Mouse (Mus musculus) embryo, embryonic 11 days (tissue): ENCODE results near the gene Cnn2.
"Not testable (repeated sequence)": the region's sequence is repeated elsewhere in the genome, so short reads cannot be mapped to it uniquely, and the experiment has no call there.

Source experiments
- DNase-seq: peaks from one replicate; pipeline ENCODE4 v3.0.0-alpha.2; 2015

Gene Cnn2

DNA sequence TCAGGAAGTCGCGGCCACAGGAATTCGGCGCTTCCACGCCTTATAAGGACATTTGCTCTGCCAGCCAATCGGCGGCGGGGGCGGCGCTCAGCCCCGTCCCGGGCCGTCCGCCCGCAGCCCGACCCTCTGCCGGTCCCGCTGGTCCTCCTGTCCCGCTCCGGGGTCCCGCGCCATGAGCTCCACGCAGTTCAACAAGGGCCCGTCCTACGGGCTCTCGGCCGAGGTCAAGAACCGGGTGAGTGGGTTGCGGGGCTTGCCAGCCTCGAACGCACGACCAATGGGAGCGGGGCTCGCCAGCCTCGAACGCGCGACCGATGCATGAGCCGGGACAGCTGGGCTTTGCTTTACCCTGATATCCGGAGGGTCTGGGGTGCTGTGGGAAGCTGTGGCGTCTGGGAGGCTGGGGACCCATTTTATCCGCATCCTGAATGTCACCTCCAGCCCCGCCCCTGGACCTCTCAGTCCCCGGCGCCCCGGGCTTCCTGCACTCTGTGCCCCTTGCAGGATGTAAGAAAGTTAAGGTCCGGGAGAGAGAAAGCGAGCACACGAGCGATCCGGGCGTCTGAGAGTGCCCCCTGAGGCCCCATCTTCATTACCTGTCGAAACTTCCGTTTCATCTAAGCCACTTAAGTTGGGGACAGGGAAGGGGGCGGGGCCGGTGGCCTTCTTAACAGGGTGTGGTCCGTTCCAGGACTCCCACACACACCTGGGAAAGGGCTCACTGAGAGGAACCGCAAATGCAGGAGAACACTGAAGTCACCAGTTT lies at the start of gene Cnn2:
Cnn2 (plus strand) TSS at position 79 of the 766 bp plus-strand sequence.
- DNase-seq: peak; percentile 85

DNA sequence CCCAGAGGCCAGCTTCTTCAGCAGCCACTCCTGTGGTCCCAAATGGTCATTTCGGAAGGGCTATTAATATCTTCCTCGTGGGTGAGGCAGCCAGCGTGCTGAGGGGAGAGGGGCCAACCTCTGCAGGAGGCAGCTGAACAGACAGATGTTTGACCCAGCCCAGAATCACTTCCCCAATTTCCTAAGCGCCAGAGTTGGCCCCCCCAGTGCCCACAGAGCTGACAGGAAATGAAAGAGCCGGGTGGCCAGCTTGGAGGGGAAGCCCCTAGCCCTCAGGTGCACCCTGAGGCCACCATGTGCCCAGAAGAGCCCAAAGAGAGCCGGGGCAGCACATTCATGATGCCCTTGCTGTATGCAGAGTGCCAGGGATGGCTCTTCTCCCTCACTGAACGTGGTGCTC lies 47.6 kb upstream of the Cnn2 start:
- no peak for DNase-seq

GRCm38 (mm10) chr10:79942988-79943387 lies 45.4 kb upstream of the Cnn2 start:
- no peak for DNase-seq

- DNase-seq: no peak
Observed at GRCm38 (mm10) chr10:79943471-79943901, 44.9 kb upstream of the Cnn2 start.

DNA sequence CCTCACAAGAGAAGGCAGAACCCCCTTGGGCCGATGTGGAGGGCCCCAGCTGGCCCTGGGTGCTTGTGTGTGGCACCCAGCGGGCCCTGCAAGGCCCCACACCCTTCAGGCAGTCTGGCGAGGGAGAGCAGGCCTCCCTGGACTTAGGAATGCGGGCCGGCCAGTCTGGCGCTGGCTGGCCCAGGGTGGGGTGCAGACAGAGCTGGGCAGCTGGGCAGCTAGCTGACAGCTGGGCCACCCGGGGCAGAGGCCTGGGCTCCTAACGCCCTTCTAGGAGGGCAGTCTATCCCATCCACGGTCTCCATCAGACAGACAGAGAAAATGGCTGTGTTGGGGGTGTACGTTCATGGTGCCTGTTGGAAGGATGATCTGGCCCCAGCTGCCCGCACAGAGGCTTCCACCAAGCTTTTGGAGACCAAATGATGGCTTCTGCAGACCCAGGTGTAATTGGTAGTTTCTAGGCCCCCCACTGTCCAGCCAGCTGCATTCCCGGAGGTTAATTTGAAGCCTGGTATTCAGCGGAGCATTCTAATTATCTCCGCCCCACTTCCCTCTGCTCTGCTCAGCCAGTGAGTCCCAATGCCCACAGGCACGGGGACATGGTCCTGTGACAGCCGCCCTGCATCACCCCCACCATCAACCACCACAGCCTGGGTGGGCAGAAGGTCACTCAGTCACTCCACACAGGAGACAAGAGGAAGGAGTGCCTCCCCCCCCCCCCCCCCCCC lies 42.7 kb upstream of the Cnn2 start:
- DNase-seq: peak; percentile 76

GRCm38 (mm10) chr10:79946752-79947322 lies 41.5 kb upstream of the Cnn2 start:
- peak; percentile 47 for DNase-seq

DNA sequence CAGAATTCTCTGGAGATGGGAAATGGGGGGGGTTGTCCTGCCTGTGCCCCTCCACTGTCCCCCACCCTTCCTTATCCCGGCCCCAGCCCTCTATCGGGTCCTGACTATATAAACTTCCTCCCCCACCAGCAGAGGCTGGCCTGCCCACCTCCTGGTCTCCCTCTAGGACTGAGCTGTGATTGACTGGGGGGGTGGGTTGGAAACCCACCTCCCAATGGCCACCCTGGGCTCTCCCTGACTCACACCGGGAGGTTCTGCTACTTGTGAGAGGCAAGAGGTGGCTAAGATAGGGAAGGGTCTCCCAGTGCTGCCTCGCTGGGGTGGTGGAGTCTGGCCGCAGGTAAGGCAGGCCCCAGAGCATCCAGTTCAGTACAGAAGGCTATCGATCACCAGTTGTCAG lies 40.9 kb upstream of the Cnn2 start:
- no peak for DNase-seq

GRCm38 (mm10) chr10:79949873-79950272 lies 38.5 kb upstream of the Cnn2 start:
- no peak for DNase-seq

- DNase-seq: no peak
Observed at GRCm38 (mm10) chr10:79950661-79951060, 37.7 kb upstream of the Cnn2 start.

- DNase-seq: peak; percentile 39
Observed at GRCm38 (mm10) chr10:79953946-79954345, 34.4 kb upstream of the Cnn2 start.

DNA sequence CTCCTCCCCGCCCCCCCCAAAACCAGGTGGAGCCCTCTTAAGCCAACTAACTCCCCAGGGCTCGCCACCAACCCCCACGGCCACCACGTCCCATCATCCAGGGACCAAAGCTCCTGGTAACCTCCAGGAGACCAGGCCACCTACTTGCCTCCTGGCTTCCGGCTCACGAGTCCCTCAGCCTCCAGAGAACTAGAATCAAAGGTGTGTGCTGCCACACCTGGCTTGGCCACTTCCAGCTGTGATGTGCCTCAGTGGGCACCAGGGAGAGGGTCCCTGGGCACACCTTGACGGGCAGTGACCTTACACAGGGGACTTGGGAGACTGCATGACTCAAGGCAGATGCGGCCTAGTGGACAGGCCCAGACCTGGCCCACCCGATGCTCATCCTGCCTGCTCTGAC lies 32.7 kb upstream of the Cnn2 start:
- no peak for DNase-seq

DNA sequence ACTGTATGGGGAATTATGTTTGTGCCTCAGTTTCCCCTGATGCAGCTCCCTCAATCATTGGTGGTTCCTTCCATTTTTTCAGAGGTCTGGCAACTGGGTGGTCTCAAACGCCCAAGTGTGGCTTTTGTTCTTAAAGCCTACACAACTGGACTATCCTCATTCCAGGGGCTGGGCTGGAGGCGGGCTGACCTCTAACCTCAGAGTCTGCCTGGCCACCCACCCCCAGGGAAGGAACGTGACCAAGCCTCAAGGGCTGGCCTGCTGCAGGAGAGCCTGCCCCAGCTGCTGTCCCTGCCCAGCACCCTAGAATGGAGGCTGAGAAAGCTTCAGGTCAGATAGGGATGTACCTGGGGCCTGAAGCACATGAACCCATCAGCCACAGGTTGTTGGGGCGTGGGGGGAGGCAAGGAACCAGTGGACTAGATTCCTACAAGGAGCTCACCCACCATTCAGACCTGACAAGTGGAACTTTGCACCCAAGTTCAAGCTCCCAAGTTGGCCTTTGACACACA lies 31.7 kb upstream of the Cnn2 start:
- no peak for DNase-seq

GRCm38 (mm10) chr10:79958140-79958816 lies 30.1 kb upstream of the Cnn2 start:
- DNase-seq: peak; percentile 88

DNA sequence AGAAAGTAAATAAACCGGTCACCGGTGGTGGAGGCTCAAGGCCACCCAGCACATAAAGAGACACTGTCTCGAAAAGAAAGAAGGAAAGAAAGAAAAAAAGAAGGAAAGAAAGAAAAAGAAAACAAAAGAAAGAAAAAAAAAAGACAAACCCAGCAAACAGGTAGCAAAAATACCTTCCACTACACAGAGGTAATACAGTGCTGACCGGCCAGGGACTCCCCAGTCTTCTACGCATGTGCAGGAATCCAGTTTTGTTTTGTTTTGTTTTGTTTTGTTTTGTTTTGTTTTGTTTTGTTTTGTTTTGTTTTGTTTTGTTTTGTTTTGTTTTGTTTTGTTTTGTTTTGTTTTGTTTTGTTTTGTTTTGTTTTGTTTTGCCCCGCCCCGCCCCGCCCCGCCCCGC lies 29.0 kb upstream of the Cnn2 start:
- not testable (repeated sequence) for DNase-seq

DNA sequence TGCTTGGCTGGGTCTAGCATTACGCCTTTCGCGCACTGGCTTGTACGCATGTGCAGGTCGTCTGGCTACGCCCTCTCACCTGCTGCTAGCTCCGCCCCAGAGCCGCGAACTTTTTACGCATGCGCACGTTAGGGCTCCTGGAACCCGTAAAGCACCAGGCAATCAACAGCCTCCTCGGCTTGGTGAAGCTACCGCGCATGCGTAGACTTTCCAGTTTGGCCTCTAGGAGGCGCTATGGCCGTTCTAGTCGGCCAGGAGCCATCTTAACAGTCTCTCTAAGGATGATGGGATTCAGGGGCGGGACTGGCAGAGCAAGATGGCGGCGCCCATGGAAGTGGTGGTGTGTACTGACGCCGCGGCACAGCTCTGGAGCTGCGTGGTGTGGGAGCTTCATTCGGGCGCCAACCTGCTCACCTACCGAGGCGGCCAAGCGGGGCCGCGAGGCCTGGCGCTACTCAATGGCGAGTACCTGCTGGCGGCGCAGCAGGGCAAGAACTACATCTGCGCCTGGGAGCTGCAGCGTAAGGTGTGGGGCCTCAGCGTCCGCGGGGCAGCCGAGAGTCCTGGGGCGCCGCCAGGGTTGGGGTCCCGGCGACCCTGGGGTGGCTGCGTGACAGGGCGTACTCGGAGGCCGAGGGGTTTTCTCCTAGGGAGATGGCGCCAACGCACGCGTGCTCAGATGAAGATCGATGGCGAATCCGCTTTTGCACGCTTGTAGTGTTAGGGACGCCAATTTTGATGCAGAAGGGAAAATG lies 28.4 kb upstream of the Cnn2 start, which contains the start of gene Wdr18:
Wdr18 (plus strand) TSS at position 306 of the 755 bp plus-strand sequence.
- peak; percentile 98 for DNase-seq

DNA sequence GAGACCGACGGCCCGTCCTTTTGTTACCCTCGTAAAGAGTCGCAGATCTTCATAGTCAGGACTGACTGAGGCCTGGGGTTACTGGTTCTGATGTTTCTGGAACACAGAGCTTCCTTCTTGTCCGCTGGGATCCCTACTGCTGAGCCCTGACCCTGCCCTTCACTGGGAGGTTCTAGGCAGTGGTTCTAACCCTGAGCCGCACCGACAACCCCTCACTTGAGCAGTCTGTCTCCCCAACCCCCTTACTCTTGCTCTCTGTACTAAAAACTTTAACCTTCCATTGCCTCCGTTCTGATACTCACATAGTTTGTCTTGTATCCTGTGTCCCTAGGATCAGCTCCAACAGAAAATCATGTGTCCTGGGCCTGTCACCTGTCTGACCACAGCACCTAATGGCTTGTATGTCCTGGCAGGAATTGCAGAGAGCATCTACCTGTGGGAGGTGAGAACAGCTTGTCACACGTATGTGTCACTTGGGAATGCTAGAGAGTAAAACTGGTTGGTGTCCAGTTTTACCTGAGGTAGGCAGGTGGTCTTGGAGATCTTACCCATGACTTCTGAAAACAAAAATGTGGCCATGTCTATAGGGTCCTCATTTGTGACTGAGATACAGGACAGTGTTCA lies 27.6 kb upstream of the Cnn2 start:
- DNase-seq: no peak

DNA sequence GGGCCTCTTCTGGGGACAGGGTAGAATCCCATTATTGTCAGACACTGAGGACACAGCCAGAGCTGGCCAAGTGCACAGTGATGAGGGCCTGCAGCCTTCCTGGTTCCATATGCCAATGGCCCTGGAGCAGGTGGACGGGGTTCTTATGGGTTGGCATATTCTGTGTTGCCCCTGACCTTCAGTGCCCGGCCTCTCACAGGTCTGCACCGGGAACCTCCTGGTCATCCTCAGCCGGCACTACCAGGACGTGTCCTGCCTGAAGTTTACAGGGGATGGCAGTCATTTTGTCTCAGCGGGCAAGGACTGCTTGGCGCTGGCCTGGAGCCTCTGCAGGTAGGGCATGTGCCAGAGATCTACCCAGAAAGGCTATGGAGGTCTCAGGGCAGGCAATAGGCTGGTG lies 23.7 kb upstream of the Cnn2 start:
- no peak for DNase-seq

GRCm38 (mm10) chr10:79965325-79965724 lies 23.1 kb upstream of the Cnn2 start:
- no peak for DNase-seq

GRCm38 (mm10) chr10:79966886-79967400 lies 21.4 kb upstream of the Cnn2 start:
- DNase-seq: no peak

- no peak for DNase-seq
Observed at GRCm38 (mm10) chr10:79968181-79968580, 20.2 kb upstream of the Cnn2 start.

DNA sequence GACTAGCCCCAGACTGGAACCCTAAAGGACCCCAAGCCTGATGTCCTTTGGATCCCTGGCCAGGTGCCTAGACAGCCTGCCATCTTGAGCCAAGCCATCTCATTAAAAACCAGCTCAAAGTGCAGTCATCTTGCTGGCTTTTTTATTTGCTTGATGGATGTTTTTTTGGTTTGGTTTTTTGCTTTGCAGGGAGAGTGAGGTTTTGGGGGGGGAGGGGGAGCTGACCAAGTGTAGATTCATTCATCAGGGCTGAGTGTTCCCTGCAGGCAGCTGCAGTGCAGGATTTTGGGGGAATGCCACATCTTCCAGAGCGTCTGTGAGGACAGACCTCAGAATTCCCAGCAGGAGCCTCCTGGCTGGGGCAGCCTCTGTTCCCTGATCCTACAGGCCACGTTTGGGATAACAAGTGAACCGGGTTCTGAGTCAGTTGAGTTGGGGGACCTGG lies 19.2 kb upstream of the Cnn2 start:
- DNase-seq: no peak
